Mouse (Mus musculus) heart, adult 2 months (tissue): Measurements from ENCODE around the gene Eps15l1. TPM values are rescaled to one million over a fixed set of nuclear protein-coding genes. Genes with fewer than 3 reads are reported as not detected.

Experiments used
- DNase-seq, 2 experiments: peaks; one replicate each; pipeline ENCODE4 v3.0.0; 2021
- H3K27ac ChIP-seq: fragments of 200-600 bp; 2 replicates; pipeline ENCODE4 v1.8.1; 2022
- H3K27me3 ChIP-seq: fragments of 200-500 bp; 2 replicates; pipeline ENCODE4 v1.6.1; 2012; ENCODE audit warnings: mild to moderate bottlenecking, low read length, inconsistent platforms, mixed read lengths; ENCODE audit not compliant: control insufficient read depth, insufficient read depth
- H3K36me3 ChIP-seq: fragments of 200-500 bp; 2 replicates; pipeline ENCODE4 v1.6.1; 2012; ENCODE audit warnings: low read length, inconsistent platforms; ENCODE audit not compliant: control insufficient read depth, insufficient read depth
- H3K4me1 ChIP-seq: fragments of 200-500 bp; 2 replicates; pipeline ENCODE4 v1.6.1; 2011; ENCODE audit warnings: low read length; ENCODE audit not compliant: control insufficient read depth, insufficient read depth
- H3K4me3 ChIP-seq: fragments of 200-600 bp; 2 replicates; pipeline ENCODE4 v1.8.1; 2022
- H3K79me2 ChIP-seq: fragments of 200-500 bp; replicated peaks from 2 replicates; pipeline ENCODE4 v1.6.1; 2012; ENCODE audit warnings: mild to moderate bottlenecking, inconsistent platforms, low read length, moderate library complexity, mixed read lengths; ENCODE audit not compliant: control insufficient read depth, insufficient read depth
- H3K9ac ChIP-seq: fragments of 200-500 bp; 2 replicates; pipeline ENCODE4 v1.6.1; 2012; ENCODE audit warnings: low read depth, mild to moderate bottlenecking, control low read depth, inconsistent platforms, low read length, mixed read lengths
- CTCF ChIP-seq: fragments of 200-600 bp; IDR thresholded peaks from 2 replicates; pipeline ENCODE4 v1.8.1; 2022; ENCODE audit warnings: antibody characterized with exemption, mild to moderate bottlenecking, moderate library complexity
- EP300 ChIP-seq: fragments of 200-500 bp; IDR thresholded peaks from 2 replicates; pipeline ENCODE4 v1.6.1; 2011; ENCODE audit warnings: low read depth, low read length, control low read depth; ENCODE audit not compliant: insufficient read depth
- POLR2A ChIP-seq: fragments of 200-500 bp; IDR thresholded peaks from 2 replicates; pipeline ENCODE4 v1.6.1; 2011; ENCODE audit warnings: mild to moderate bottlenecking, low read depth, low read length, control low read depth; ENCODE audit not compliant: insufficient read depth
- whole genome bisulfite sequencing: fragments of 180-500 bp; shearing (Covaris S2); methylation state at CpG from one replicate; pipeline ENCODE4 v1.1.7; 2018; 5-methylcytosine and 5-hydroxymethylcytosine counted together
- intact Hi-C: fragments of 180-260 bp; cut with DNase I; formaldehyde crosslinking; loops from one replicate; pipeline ENCODE4 v1.15.1; 2025
- polyA plus RNA-seq: library from polyadenylated mRNA; depleted of rRNA; stranded (reverse); fragments of >200 nt; gene quantifications from 2 replicates; pipeline ENCODE4 v1.2.3, GENCODE M21; 2012
- total RNA-seq, 2 experiments: library from RNA; stranded (reverse); gene quantifications; 2 replicates each; pipeline ENCODE4 v1.2.3; 2021

The Eps15l1 gene
- total and polyA plus RNA-seq, 3 experiments, result 34.0 to 39.6 (median 36.2) TPM

DNA sequence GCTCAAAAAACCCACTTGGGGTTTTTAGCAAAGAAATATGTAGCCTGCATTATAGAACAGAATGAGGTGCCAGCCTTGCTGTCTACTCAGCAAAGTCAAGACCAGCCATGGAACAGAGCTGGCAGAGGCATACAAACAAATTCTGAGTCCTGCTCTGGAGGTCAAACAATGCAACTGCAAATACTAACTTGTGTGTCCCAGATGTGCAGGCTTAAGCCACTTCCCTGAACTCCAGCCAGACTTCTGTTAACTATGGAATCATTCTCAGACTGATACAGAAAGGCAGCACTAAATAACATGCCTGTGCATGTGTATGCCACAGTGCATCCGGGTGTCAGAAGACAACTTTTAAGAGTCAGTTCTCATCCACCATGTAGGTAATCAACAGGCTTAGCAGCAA, 13.4 kb downstream of the Eps15l1 start:
- H3K27me3 ChIP-seq, result no peaks in the 10 kb centered on the region
- no peak overlapping the region for H3K27ac ChIP-seq
- TF ChIP-seq EP300 (no peak), CTCF (no peak), POLR2A (no peak)
- no peak for DNase-seq
- no peak overlapping the region for H3K9ac ChIP-seq
- H3K36me3 ChIP-seq, result peaks cover 12% of the 10 kb centered on the region
- H3K4me1 ChIP-seq, result peaks cover 29% of the 10 kb centered on the region
- intact Hi-C loops, result no loop called here
- 50% methylated on average over 1 of the region's 1 CpGs for WGBS
- peaks cover 11% of the 10 kb centered on the region for H3K79me2 ChIP-seq
- H3K4me3 ChIP-seq, result no peak overlapping the region

DNA sequence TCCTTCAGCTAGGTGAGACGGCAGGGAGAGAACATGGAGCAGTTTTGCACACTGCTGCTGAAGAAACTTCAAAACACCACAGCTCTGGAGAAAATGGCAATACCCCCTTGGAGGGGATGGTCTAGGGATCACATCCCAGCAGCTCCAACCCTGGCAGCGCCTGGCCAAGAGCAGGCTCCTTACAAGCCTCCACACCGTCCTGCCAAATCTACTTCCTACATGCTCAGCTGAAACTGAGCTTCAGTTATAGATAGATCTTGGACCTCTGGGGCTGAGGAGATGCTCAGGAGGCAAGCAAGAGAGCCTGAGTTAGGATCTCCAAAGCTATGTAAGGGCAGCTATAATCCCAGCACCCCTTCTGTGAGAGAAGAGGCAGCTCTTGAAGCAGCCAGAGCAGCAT, 18.3 kb downstream of the Eps15l1 start:
- peaks cover 19% of the 10 kb centered on the region for H3K4me1 ChIP-seq
- H3K79me2 ChIP-seq, result peaks cover 8% of the 10 kb centered on the region
- TF ChIP-seq EP300 (no peak), CTCF (no peak)
- intact Hi-C loops, result no loop called here
- H3K4me3 ChIP-seq, result no peak overlapping the region
- DNase-seq, result no peak
- WGBS, result 77% methylated on average over 3 of the region's 3 CpGs
- H3K36me3 ChIP-seq, result peaks cover 5% of the 10 kb centered on the region; the same call in 1 of the 2 replicates
- H3K9ac ChIP-seq, result no peak overlapping the region
- no peak overlapping the region for H3K27ac ChIP-seq
- no peaks in the 10 kb centered on the region for H3K27me3 ChIP-seq

DNA sequence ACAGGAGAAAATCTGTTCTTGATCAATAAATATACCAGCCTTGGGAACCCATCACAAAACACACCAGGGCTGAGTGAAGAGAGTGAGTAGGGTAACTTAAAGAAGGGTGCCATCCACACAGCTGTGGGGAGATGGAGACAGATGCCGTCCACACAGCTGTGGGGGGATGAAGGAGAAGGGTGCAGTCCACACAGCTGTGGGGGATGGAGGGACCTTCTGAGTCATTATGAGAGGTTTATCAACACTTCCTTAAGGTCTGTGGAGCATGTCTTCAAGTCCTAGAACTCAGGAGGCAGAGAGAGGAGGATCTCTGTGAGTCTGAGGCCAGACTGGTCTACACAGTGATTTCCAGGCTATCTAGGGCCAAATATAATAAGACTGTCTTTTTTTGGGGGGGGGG, 19.9 kb downstream of the Eps15l1 start:
- intact Hi-C loops, result no loop called here
- Histone ChIP-seq H3K4me1 (peaks cover 18% of the 10 kb centered on the region), H3K9ac (no peak overlapping the region), H3K4me3 (no peak overlapping the region), H3K27me3 (no peaks in the 10 kb centered on the region), H3K79me2 (peaks cover 6% of the 10 kb centered on the region), H3K27ac (no peak overlapping the region), H3K36me3 (peaks cover 5% of the 10 kb centered on the region; the same call in 1 of the 2 replicates)
- no peak for TF ChIP-seq EP300
- no peak for TF ChIP-seq CTCF
- TF ChIP-seq POLR2A, result no peak
- 82% methylated on average over 1 of the region's 1 CpGs for WGBS
- DNase-seq, result no peak

DNA sequence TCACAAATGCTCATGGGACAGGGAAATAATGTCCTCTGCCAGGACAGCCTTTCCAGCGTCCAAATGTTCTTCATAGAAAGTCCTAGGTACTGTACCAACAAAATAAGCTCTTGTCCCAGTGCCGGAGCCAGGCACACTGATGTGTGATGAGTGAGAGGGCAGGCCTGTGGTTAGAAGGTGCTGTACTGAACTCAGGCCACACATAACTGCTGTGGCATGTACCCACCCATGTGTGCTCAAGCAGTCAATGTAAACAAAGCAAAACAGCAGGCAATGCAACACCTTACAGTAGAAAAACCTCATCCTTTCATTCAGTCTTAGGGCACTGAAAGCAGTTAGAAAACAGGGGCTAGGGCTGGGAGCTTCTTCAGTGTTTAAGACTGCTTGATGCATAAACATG, 35.5 kb downstream of the Eps15l1 start:
- Histone ChIP-seq H3K4me3 (no peak overlapping the region), H3K9ac (no peak overlapping the region), H3K36me3 (peaks cover 3% of the 10 kb centered on the region), H3K79me2 (no peaks in the 10 kb centered on the region), H3K4me1 (no peaks in the 10 kb centered on the region), H3K27me3 (no peaks in the 10 kb centered on the region), H3K27ac (no peak overlapping the region)
- WGBS, result 87% methylated on average over 2 of the region's 2 CpGs
- no peak for TF ChIP-seq EP300
- TF ChIP-seq POLR2A, result no peak
- no peak for TF ChIP-seq CTCF
- intact Hi-C loops, result no loop called here
- no peak for DNase-seq

DNA sequence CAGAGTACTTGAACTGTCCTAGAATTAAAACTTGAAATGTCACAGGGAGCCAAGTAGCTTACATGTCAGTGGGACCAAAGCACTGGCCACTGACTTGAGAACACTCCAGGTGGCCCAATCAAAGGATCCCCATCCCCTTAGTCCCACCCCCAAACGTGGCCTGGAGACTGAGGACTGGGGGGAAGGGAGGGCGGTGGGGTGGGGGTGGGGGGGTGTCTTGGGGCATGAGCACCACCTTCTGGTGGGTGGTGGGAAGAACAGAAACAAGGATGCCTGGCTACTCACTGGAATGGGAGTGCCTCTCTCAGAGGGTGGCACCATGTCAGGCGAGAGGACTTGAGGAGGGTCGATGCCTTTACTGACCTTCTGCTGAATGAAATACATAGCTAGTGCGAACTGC, 38.9 kb downstream of the Eps15l1 start:
- no peak for DNase-seq
- no peak for TF ChIP-seq POLR2A
- TF ChIP-seq CTCF, result peak; percentile 63
- peaks cover under 1% of the 10 kb centered on the region; the same call in 1 of the 2 replicates for H3K36me3 ChIP-seq
- 54% methylated on average over 5 of the region's 5 CpGs for WGBS
- H3K27ac ChIP-seq, result no peak overlapping the region
- intact Hi-C loops, result no loop called here
- H3K79me2 ChIP-seq, result no peaks in the 10 kb centered on the region
- H3K27me3 ChIP-seq, result no peaks in the 10 kb centered on the region
- no peaks in the 10 kb centered on the region for H3K4me1 ChIP-seq
- H3K9ac ChIP-seq, result no peak overlapping the region
- H3K4me3 ChIP-seq, result no peak overlapping the region

DNA sequence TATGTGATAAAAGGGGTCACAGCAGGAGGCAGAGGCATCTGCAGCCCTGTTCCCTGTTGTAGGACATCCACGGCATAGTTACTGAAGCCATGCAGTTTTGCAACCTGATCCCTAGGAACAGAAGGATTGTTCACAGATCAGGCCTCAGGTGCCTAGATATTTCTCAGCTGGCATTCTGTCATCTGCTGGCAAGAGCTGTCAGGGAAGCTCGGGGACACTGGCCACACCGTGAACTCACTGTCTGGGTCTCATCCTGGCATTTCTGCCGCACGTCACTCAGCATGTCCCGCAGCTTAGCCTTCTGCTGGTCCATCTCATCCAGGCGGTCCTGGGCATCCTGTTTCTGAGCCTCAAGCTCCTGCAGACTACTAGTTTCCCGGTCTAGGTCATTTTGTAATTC, 40.6 kb downstream of the Eps15l1 start:
- no peaks in the 10 kb centered on the region for H3K4me1 ChIP-seq
- no peak overlapping the region for H3K4me3 ChIP-seq
- no peak overlapping the region for H3K27ac ChIP-seq
- H3K36me3 ChIP-seq, result no peaks in the 10 kb centered on the region
- intact Hi-C loops, result no loop called here
- DNase-seq, result no peak
- WGBS, result 87% methylated on average over 8 of the region's 8 CpGs
- H3K27me3 ChIP-seq, result no peaks in the 10 kb centered on the region
- no peaks in the 10 kb centered on the region for H3K79me2 ChIP-seq
- no peak for TF ChIP-seq POLR2A
- TF ChIP-seq CTCF, result no peak
- no peak for TF ChIP-seq EP300
- H3K9ac ChIP-seq, result no peak overlapping the region

DNA sequence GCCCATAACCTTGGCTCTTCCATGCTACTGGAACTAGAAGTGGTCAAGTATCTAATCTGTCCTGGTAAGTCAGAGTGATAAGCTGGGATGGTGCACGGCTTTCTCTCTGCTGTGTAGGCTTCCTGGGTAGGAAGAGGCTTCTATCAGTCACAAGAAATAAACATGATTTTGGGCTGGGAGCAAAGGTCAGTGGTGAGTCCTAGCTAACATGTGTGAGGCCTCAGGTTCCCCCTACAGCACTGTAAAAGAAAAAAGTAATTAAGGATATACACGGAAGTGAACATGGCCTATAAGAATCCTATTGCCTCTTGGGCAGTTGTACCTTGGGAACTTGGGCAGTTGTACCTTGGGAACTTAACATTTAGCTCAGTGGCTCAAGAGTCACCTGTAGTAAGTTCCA, 44.4 kb downstream of the Eps15l1 start:
- H3K36me3 ChIP-seq, result no peaks in the 10 kb centered on the region
- H3K27me3 ChIP-seq, result no peaks in the 10 kb centered on the region
- intact Hi-C loops, result no loop called here
- no peak for DNase-seq
- H3K9ac ChIP-seq, result no peak overlapping the region
- H3K4me1 ChIP-seq, result no peaks in the 10 kb centered on the region
- H3K4me3 ChIP-seq, result no peak overlapping the region
- TF ChIP-seq CTCF (no peak), EP300 (no peak)
- no peak overlapping the region for H3K27ac ChIP-seq
- H3K79me2 ChIP-seq, result no peaks in the 10 kb centered on the region
- WGBS, result 62% methylated on average over 2 of the region's 2 CpGs
